Mouse (Mus musculus): Measurements from ENCODE around the gene Calr. TPM values are rescaled to one million over a fixed set of nuclear protein-coding genes. Genes with fewer than 3 reads are reported as not detected.
"Not testable (repeated sequence)": the region's sequence is repeated elsewhere in the genome, so short reads cannot be mapped to it uniquely, and the experiment has no call there.

Gene Calr
- polyA plus RNA-seq, 1 experiment from 2014 or later: 944 TPM

- not testable (repeated sequence) for H3K4me1 ChIP-seq (ENCODE audit: control insufficient read depth, insufficient read depth, low read length); H3K9ac ChIP-seq (ENCODE audit: low read depth, low read length); H3K27me3 ChIP-seq (ENCODE audit: control insufficient read depth, insufficient read depth, low read length); H3K27ac ChIP-seq (ENCODE audit: low read depth, low read length); H3K9me3 ChIP-seq (ENCODE audit: control insufficient read depth, low read length); H3K4me3 ChIP-seq (ENCODE audit: low read length); ATAC-seq (ENCODE audit: low FRiP score, low TSS enrichment); H3K4me2 ChIP-seq (replicated peaks; ENCODE audit: low read depth, low read length); H3K36me3 ChIP-seq (ENCODE audit: control insufficient read depth, insufficient read depth, low read length)
- 81% methylated on average over 1 of the region's 2 CpGs for WGBS
Observed at GRCm38 (mm10) chr8:84826518-84826917, 20.2 kb downstream of the Calr start.

- no peak overlapping the region for H3K9ac ChIP-seq (ENCODE audit: low read depth, low read length)
- no peak overlapping the region for H3K4me3 ChIP-seq (ENCODE audit: low read length)
- H3K27me3 ChIP-seq (ENCODE audit: control insufficient read depth, insufficient read depth, low read length): no peaks in the 10 kb centered on the region
- no peak for ATAC-seq (ENCODE audit: low FRiP score, low TSS enrichment)
- WGBS: 57% methylated on average over 4 of the region's 4 CpGs
- no peaks in the 10 kb centered on the region for H3K4me1 ChIP-seq (ENCODE audit: control insufficient read depth, insufficient read depth, low read length)
- no peak overlapping the region for H3K27ac ChIP-seq (ENCODE audit: low read depth, low read length)
- H3K9me3 ChIP-seq (ENCODE audit: control insufficient read depth, low read length): no peaks in the 10 kb centered on the region
- no peaks in the 10 kb centered on the region for H3K36me3 ChIP-seq (ENCODE audit: control insufficient read depth, insufficient read depth, low read length)
- no peak overlapping the region for H3K4me2 ChIP-seq (replicated peaks; ENCODE audit: low read depth, low read length)
Observed at GRCm38 (mm10) chr8:84825636-84826035, 21.1 kb downstream of the Calr start.

DNA sequence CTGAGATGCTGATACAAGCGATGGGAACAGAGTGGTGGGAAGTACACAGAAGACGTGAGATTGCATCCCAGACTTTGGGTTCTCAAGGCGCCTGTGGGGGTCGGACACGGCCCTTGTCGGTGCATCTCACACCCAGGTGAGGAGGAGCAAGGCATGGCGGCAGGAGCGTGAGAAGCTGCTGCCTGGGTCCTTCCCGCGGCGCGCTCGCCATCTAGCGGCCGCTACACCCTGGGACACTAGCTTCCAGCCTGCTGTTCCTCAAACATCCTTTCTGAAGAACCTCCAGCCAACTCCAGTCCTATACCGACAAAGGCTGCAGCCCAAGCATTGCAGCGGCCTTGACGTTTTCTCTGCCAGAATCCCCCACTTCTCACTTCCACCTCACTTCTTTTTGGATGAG is 23.1 kb downstream of the Calr start:
- H3K27ac ChIP-seq (ENCODE audit: low read depth, low read length): no peak overlapping the region
- H3K27me3 ChIP-seq (ENCODE audit: control insufficient read depth, insufficient read depth, low read length): no peaks in the 10 kb centered on the region
- WGBS: 2% methylated on average over 18 of the region's 18 CpGs
- H3K4me1 ChIP-seq (ENCODE audit: control insufficient read depth, insufficient read depth, low read length): no peaks in the 10 kb centered on the region
- H3K4me2 ChIP-seq (replicated peaks; ENCODE audit: low read depth, low read length): peak overlapping the region; percentile 40; the same call in 1 of the 2 replicates
- H3K9ac ChIP-seq (ENCODE audit: low read depth, low read length): peak overlapping the region; percentile 23; the same call in 1 of the 2 replicates
- peak; percentile 89 for ATAC-seq (ENCODE audit: low FRiP score, low TSS enrichment)
- H3K4me3 ChIP-seq (ENCODE audit: low read length): no peak overlapping the region; the same call in 1 of the 2 replicates
- H3K36me3 ChIP-seq (ENCODE audit: control insufficient read depth, insufficient read depth, low read length): no peaks in the 10 kb centered on the region
- no peaks in the 10 kb centered on the region for H3K9me3 ChIP-seq (ENCODE audit: control insufficient read depth, low read length)

GRCm38 (mm10) chr8:84822723-84823122 is 24.0 kb downstream of the Calr start, which contains the start of gene Dand5:
Dand5 (minus strand) TSS chr8:84822823.
- Histone ChIP-seq H3K4me3 (ENCODE audit: low read length) (no peak within 1 kb of the TSS; the same call in 1 of the 2 replicates), H3K36me3 (ENCODE audit: control insufficient read depth, insufficient read depth, low read length) (no peaks in the 10 kb centered on the region), H3K4me2 (replicated peaks; ENCODE audit: low read depth, low read length) (peak within 1 kb of the TSS; percentile 40; the same call in 1 of the 2 replicates), H3K9me3 (ENCODE audit: control insufficient read depth, low read length) (no peaks in the 10 kb centered on the region), H3K9ac (ENCODE audit: low read depth, low read length) (peak within 1 kb of the TSS; percentile 23; the same call in 1 of the 2 replicates), H3K27me3 (ENCODE audit: control insufficient read depth, insufficient read depth, low read length) (no peaks in the 10 kb centered on the region), H3K4me1 (ENCODE audit: control insufficient read depth, insufficient read depth, low read length) (no peaks in the 10 kb centered on the region), H3K27ac (ENCODE audit: low read depth, low read length) (no peak within 1 kb of the TSS)
- WGBS: 44% methylated on average over 3 of the region's 3 CpGs
- no peak for ATAC-seq (ENCODE audit: low FRiP score, low TSS enrichment)

- no peaks in the 10 kb centered on the region for H3K36me3 ChIP-seq (ENCODE audit: control insufficient read depth, insufficient read depth, low read length)
- 0 out of 2 replicates have a peak, but pooled peaks cover 2% of the 10 kb centered on the region for H3K4me1 ChIP-seq (ENCODE audit: control insufficient read depth, insufficient read depth, low read length)
- WGBS: 79% methylated on average over 17 of the region's 17 CpGs
- H3K9ac ChIP-seq (ENCODE audit: low read depth, low read length): no peak overlapping the region
- no peak overlapping the region for H3K4me3 ChIP-seq (ENCODE audit: low read length)
- no peak for ATAC-seq (ENCODE audit: low FRiP score, low TSS enrichment)
- H3K27me3 ChIP-seq (ENCODE audit: control insufficient read depth, insufficient read depth, low read length): peaks cover 17% of the 10 kb centered on the region
- no peak overlapping the region for H3K4me2 ChIP-seq (replicated peaks; ENCODE audit: low read depth, low read length)
- H3K27ac ChIP-seq (ENCODE audit: low read depth, low read length): no peak overlapping the region
- no peaks in the 10 kb centered on the region for H3K9me3 ChIP-seq (ENCODE audit: control insufficient read depth, low read length)
Observed at GRCm38 (mm10) chr8:84816117-84816516, 30.6 kb downstream of the Calr start.

DNA sequence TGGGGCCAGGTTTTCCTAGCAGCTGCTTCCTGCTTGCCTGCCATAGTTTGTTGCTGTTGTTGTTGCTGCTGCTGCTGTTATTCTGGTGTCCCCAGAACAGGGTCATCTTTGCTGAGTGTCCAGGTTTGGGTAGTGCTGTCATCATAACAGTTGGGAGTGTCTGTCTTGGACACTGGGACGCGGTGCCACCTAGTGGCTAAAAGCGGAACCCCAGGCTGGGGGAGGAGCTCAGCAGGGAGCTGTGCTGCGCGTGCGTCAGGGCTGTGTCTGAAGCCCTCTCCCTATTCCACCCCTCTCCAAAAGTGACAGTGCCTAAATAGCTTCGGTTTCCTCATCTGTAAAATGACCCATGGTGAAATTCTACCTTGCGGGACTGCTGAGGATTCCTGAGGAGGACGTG is 31.2 kb downstream of the Calr start:
- no peak overlapping the region for H3K4me2 ChIP-seq (replicated peaks; ENCODE audit: low read depth, low read length)
- H3K9ac ChIP-seq (ENCODE audit: low read depth, low read length): no peak overlapping the region
- H3K9me3 ChIP-seq (ENCODE audit: control insufficient read depth, low read length): no peaks in the 10 kb centered on the region
- no peaks in the 10 kb centered on the region for H3K36me3 ChIP-seq (ENCODE audit: control insufficient read depth, insufficient read depth, low read length)
- ATAC-seq (ENCODE audit: low FRiP score, low TSS enrichment): peak; percentile 69
- H3K4me1 ChIP-seq (ENCODE audit: control insufficient read depth, insufficient read depth, low read length): 0 out of 2 replicates have a peak, but pooled peaks cover 5% of the 10 kb centered on the region
- H3K27ac ChIP-seq (ENCODE audit: low read depth, low read length): no peak overlapping the region
- H3K4me3 ChIP-seq (ENCODE audit: low read length): no peak overlapping the region
- H3K27me3 ChIP-seq (ENCODE audit: control insufficient read depth, insufficient read depth, low read length): peaks cover 21% of the 10 kb centered on the region
- 9% methylated on average over 9 of the region's 9 CpGs for WGBS

- H3K27me3 ChIP-seq (ENCODE audit: control insufficient read depth, insufficient read depth, low read length): peaks cover 24% of the 10 kb centered on the region
- 0 out of 2 replicates have a peak, but pooled peaks cover 5% of the 10 kb centered on the region for H3K4me1 ChIP-seq (ENCODE audit: control insufficient read depth, insufficient read depth, low read length)
- WGBS: 45% methylated on average over 19 of the region's 19 CpGs
- H3K36me3 ChIP-seq (ENCODE audit: control insufficient read depth, insufficient read depth, low read length): no peaks in the 10 kb centered on the region
- H3K9me3 ChIP-seq (ENCODE audit: control insufficient read depth, low read length): no peaks in the 10 kb centered on the region
- H3K9ac ChIP-seq (ENCODE audit: low read depth, low read length): no peak overlapping the region
- ATAC-seq (ENCODE audit: low FRiP score, low TSS enrichment): no peak
- H3K4me2 ChIP-seq (replicated peaks; ENCODE audit: low read depth, low read length): no peak overlapping the region
- no peak overlapping the region for H3K4me3 ChIP-seq (ENCODE audit: low read length)
- H3K27ac ChIP-seq (ENCODE audit: low read depth, low read length): no peak overlapping the region
Observed at GRCm38 (mm10) chr8:84814555-84815441, 31.9 kb downstream of the Calr start.

DNA sequence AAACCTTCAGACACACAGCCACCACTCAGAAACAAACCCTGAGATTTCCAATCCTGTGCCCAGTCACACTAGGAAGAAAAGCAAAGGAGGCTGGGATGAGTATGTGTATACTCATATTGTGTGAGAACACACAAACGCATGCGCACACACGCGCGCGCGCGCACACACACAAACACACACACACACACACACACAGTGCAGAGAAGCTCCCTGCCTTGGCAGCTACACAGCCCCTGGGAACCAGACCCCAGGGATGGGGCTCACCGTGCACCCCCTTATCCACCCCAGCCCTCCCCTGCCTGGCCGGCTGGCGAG is 32.5 kb downstream of the Calr start:
- H3K27me3 ChIP-seq (ENCODE audit: control insufficient read depth, insufficient read depth, low read length): peaks cover 26% of the 10 kb centered on the region
- no peak for ATAC-seq (ENCODE audit: low FRiP score, low TSS enrichment)
- 0 out of 2 replicates have a peak, but pooled peaks cover 5% of the 10 kb centered on the region for H3K4me1 ChIP-seq (ENCODE audit: control insufficient read depth, insufficient read depth, low read length)

GRCm38 (mm10) chr8:84813830-84814229 is 32.9 kb downstream of the Calr start:
- Histone ChIP-seq H3K27ac (ENCODE audit: low read depth, low read length) (no peak overlapping the region), H3K4me2 (replicated peaks; ENCODE audit: low read depth, low read length) (no peak overlapping the region), H3K27me3 (ENCODE audit: control insufficient read depth, insufficient read depth, low read length) (peaks cover 30% of the 10 kb centered on the region), H3K4me1 (ENCODE audit: control insufficient read depth, insufficient read depth, low read length) (0 out of 2 replicates have a peak, but pooled peaks cover 5% of the 10 kb centered on the region), H3K9me3 (ENCODE audit: control insufficient read depth, low read length) (no peaks in the 10 kb centered on the region), H3K9ac (ENCODE audit: low read depth, low read length) (no peak overlapping the region), H3K36me3 (ENCODE audit: control insufficient read depth, insufficient read depth, low read length) (no peaks in the 10 kb centered on the region), H3K4me3 (ENCODE audit: low read length) (no peak overlapping the region)
- whole genome bisulfite sequencing: 91% methylated on average over 3 of the region's 3 CpGs
- no peak for ATAC-seq (ENCODE audit: low FRiP score, low TSS enrichment)

More for the DNA sequence above, 32.5 kb downstream of the Calr start:
- Histone ChIP-seq H3K4me3 (ENCODE audit: low read length) (no peak overlapping the region), H3K36me3 (ENCODE audit: control insufficient read depth, insufficient read depth, low read length) (no peaks in the 10 kb centered on the region), H3K4me2 (replicated peaks; ENCODE audit: low read depth, low read length) (no peak overlapping the region), H3K9me3 (ENCODE audit: control insufficient read depth, low read length) (no peaks in the 10 kb centered on the region), H3K27ac (ENCODE audit: low read depth, low read length) (no peak overlapping the region), H3K9ac (ENCODE audit: low read depth, low read length) (no peak overlapping the region)
- 88% methylated on average over 11 of the region's 11 CpGs for WGBS
